Mouse (Mus musculus) right cerebral cortex, postnatal 14 days (tissue): Measurements from ENCODE around the gene Olfr764-ps1.
"Not testable (repeated sequence)": the region's sequence is repeated elsewhere in the genome, so short reads cannot be mapped to it uniquely, and the experiment has no call there.

Experiments used
- DNase-seq: peaks from one replicate; pipeline ENCODE4 v3.0.0; 2022

The Olfr764-ps1 gene

DNA sequence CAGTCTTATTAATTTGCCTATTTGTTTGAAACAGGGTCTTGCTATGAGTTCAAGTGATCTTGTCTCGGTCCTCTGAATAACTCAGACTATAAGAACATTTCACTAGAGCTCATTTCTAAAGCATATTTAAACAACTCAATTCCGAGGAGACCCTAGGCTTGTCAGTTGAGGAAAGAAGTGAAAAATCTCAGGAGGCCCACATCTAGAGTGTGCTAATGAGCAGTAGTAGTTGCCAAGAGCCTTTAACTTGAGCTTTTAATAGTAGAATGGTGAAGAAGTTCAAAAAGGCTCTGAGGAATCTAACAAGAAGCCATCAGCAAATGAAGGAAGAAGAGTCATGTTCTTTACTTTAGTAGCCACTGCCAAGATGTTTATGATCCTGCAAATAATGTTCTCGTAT lies at the start of gene Olfr764-ps1:
Gene Olfr764-ps1, minus strand, starts transcription at position 101 of the 400 bp plus-strand sequence.
- no peak for DNase-seq

DNA sequence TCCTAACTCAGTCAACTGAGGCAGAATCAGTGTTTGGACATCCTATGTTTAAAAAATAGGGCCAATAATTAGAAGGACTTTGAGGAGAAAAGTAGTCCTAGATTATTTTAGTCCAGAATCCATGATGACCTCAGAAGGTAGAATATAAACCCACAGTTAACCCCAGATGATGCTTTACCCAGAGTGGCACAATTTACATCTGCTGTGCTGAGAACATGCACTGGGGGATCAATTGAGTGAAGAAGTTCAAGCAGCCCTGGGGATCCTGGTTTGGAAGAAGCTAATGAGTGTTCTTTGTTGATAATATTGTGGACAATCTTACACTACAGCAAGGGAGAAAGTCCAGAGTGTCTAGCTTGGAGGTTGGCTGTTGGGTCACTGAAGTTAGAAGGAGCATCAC lies 43.1 kb upstream of the Olfr764-ps1 start, which contains the start of gene Olfr767:
Gene Olfr767, minus strand, starts transcription at position 101 of the 400 bp plus-strand sequence.
- DNase-seq = not testable (repeated sequence)

DNA sequence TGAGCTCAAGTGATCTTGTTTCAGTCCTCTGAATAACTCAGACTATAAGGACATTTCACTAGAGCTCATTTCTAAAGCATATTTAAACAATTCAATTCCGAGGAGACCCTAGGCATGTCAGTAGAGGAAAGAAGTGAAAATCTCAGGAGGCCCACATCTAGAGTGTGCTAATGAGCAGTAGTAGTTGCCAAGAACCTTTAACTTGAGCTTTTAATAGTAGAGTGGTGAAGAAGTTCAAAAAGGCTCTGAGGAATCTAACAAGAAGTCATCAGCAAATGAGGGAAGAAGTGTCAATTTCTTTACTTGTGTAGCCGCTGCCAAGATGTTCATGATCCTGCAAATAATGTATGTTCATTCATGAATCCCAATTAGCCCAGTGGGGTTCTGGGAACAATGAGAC lies 29.2 kb upstream of the Olfr764-ps1 start, which contains the start of gene Olfr766-ps1:
Gene Olfr766-ps1, minus strand, starts transcription at position 101 of the 400 bp plus-strand sequence.
- DNase-seq = no peak

GRCm38 (mm10) chr10:129049898-129050297 lies 10.2 kb upstream of the Olfr764-ps1 start, which contains the start of gene Olfr765:
Gene Olfr765, minus strand, starts transcription at chr10:129049998.
- not testable (repeated sequence) for DNase-seq

DNA sequence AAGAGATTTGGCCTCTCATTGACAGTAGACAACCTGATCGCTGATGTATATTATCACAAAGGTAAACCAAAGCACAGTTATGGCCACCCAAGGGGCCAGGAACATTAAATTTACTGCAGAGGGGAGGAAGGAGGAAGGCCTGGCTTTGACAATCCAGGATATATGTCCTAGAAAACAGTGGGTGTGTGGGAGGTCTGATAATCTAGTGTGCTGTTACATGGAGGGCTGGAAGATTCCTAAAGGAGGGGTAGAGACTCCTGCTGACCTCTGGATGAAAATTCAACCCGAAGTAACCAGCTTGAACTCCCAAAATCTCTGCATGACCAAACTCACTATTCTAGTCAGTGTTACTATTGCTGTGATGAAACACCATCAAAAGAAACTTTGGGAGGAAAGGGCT lies 11.4 kb downstream of the Olfr764-ps1 start:
- DNase-seq = no peak

- DNase-seq = peak; percentile 55
Measured at GRCm38 (mm10) chr10:129026018-129026662, 13.6 kb downstream of the Olfr764-ps1 start.

- DNase-seq = no peak
Measured at GRCm38 (mm10) chr10:129023319-129023718, 16.4 kb downstream of the Olfr764-ps1 start.

- DNase-seq = no peak
Measured at GRCm38 (mm10) chr10:129014477-129014876, 25.2 kb downstream of the Olfr764-ps1 start.

GRCm38 (mm10) chr10:129011511-129011910 lies 28.2 kb downstream of the Olfr764-ps1 start:
- not testable (repeated sequence) for DNase-seq

GRCm38 (mm10) chr10:129010288-129010841 lies 29.3 kb downstream of the Olfr764-ps1 start, which contains the start of gene Olfr763:
Gene Olfr763, plus strand, starts transcription at chr10:129010791.
- DNase-seq = no peak

GRCm38 (mm10) chr10:129004032-129004920 lies 35.4 kb downstream of the Olfr764-ps1 start:
- DNase-seq = no peak

GRCm38 (mm10) chr10:128996523-128997040 lies 43.1 kb downstream of the Olfr764-ps1 start:
- DNase-seq = no peak

DNA sequence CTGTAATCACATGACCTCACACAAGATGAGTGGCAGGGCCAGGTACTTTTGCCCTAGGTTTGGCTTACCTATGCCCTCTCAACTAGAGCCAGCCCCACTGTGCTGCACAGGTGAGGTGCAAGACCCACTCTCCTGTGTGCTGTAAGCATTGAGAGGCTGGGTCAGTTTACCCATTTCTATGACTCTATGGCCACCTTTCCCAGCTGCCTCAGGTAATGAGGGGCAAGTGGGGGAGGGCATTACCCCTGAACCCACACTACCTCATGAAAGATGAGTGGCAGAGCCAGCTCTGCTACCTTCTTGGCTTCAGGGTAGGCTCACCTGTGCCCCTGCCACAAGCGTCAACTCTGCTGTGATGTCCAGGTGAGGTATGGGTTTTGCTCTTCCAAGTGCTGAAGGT lies 43.9 kb downstream of the Olfr764-ps1 start:
- no peak for DNase-seq

DNA sequence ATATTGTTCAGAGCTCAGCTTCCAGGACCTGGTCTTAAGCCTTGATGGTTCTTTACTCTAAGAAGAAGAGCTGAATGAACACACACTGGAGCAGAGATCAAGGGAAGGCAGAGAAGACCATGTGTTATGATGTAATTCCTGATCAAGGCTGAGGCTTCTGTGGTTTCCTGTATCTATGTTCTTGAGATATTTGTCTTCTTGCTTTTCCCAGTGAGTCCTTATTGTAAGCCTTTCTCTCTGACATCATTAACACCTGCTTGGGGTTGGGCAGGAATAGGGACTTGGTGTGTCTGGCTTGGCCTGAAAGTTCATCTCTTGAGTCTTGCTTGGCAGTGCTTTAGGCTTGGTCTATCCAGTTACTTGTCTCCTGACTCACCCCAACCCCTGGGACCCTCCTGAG lies 48.7 kb downstream of the Olfr764-ps1 start:
- DNase-seq = no peak

DNA sequence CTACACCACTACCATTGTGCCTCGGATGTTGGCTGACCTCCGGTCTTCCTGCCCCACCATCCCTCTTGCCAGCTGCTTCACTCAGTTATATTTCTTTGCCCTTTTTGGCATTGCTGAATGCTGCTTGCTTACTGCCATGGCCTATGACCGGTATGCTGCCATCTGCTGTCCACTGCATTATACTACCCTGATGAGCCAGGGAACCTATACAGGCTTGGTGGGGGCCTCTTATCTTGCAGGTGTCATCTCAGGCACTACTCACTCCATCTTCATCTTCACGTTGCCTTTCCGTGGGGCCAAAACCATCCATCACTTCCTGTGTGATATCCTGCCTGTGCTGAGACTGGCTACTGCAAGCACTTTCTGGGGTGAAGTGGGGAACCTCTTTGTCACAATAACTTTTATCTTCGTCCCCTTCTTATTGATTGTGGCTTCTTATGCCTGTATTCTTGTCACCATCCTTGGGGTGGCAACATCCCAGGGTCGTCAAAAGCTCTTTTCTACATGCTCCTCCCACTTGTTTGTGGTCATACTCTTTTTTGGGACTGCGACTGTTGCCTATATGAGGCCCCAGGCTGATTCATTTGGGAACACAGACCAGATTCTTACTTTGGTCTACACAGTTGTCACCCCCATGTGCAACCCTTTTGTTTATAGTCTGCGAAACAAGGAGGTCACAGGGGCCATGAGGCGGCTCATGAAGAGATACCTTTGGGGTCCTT lies 49.4 kb downstream of the Olfr764-ps1 start:
- not testable (repeated sequence) for DNase-seq

DNA sequence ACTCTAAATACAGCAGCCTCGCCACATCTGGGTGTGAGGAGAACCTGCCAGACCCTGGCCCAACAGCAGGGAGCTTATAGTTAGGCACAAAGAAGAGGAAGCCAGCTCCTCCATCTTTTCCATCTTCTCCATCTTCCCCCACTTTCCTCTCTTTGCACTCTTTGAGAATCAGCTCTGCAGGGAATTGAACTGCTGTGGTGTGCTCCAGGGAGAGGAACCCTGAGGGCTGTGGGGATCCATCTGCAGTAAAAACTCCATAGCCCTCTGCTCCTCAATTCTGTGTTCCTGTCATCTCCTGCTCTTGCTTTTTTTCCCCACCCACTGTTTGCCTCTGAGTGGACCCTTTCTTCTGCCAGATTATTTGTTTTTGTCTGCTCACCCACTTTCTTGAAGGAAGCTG lies 50.6 kb downstream of the Olfr764-ps1 start, which contains the start of gene Olfr9:
Gene Olfr9, plus strand, starts transcription at position 301 of the 400 bp plus-strand sequence.
- DNase-seq = not testable (repeated sequence)
